Mouse (Mus musculus): ENCODE data around the gene Slc22a20.

Slc22a20 gene

DNA sequence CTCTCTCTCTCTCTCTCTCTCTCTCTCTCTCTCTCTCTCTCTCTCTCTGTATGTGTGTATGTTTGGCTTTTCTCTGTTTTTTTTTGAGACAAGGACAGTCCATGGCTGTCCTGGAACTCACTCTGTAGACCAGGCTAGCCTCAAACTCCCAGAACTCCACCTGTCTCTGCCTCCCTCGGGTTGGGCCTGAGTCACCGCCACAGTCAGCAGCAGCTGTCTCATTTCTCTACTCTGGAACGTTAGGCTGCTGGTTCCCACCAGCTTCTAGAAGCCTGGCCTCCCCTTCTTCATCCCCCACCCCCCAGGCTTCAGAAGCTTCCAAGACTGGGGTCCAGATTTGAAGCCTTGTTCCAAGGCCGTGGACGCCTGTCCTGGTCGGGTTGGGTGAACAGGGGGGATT, 3.6 kb upstream of the Slc22a20 start:
- no peak for DNase-seq

GRCm38 (mm10) chr19:5988815-5989452, 3.0 kb upstream of the Slc22a20 start:
- DNase-seq: peak; percentile 73 to 77

DNA sequence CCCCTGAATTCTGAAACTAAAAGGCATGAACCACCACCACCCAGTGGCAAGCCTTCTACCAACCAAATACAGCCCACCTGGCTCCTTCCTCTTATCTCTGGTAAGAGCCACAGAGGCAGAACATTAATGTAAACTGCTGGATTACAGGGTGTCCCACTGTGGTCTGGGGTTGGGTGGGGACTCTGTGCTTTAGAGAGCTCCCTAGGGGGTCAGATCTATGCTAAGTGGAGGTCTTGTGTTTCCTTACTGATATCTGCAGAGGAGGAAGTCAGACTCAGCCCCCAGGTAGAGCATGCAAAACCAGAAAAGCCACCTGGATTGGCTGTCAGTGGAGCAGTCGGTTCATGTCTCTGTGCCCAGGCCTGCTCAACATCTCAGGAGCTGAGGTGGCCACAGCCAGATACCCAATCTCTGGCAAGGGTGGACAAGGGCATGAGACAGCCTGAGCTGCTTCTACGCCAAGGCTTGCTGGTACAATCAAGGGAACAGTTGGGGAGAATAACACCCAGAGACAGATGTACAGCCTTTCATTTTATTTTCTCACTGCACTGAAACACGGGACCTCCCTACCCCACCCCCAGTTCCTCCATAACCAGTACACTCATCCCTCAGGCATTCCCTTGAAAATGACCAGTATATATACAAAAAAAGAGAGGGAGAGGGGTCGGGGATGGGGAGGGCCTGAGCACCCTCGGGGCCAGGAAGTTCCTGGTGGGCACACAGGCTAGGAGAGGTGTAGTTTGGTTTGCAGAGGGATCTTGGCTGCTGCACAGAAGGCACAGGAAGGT, 2.3 kb upstream of the Slc22a20 start:
- DNase-seq: no peak

DNA sequence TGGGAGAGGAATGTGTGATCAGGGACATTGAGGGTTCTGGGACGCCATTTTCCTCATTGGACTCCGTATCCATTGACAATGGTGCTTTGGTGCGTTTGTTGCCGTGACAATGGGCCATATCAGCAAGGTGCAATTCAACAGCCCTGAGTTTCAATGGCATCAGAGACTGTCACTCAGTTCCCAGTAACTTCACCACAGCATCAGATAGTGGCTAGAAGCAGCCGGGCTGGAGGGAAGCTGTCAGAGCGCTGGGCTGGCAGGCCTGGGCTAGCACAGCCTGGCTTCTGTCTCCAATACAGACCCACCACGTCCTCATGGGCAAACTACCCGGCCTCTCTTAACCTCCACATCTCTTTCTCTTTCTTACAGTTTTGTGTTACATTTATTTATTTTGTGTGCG, 5.5 kb downstream of the Slc22a20 start:
- DNase-seq: no peak

GRCm38 (mm10) chr19:5977717-5978116, 8.2 kb downstream of the Slc22a20 start:
- DNase-seq: no peak

DNA sequence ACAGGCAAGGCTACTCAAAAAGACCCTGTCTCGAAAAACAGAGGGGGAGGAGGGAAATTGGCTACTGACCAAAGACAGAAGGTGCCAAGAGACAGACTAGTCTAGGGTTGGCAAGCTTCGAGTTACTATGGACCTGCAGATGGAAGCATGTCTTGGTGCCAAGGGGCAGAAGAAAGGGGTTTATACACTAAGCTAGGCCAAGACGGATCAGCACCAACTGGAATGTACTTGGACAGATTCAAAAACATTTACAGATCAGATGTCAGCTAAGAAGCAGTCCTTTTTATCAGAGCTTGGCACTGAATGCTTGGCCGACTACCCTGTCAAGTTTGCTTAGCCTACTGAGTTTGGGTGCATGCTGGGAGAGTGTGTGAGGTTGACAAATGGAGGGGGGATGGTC, 10.3 kb downstream of the Slc22a20 start:
- DNase-seq: no peak

DNA sequence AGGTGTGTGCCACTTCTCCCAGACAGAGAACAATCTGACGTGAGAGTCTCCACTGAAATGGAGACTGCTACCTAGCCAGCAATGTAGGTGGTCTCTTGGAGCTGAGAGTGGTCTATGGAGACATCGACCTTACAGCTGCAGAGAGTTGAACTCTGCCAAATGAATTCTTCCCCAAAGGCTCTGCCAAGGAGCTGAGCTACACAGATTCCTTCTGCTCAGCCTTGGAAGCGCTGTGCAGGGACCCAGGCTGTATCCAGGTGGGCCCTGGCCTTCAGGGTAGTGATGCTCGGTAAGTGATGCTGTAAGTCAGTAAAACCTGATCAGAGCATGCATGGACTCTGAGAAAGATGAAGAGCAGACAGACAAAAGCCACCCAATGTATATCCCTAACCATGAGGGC, 10.8 kb downstream of the Slc22a20 start:
- DNase-seq: no peak

- DNase-seq: no peak
Measured at GRCm38 (mm10) chr19:5967664-5968063, 18.3 kb downstream of the Slc22a20 start.

GRCm38 (mm10) chr19:5966786-5967185, 19.2 kb downstream of the Slc22a20 start:
- no peak for DNase-seq

DNA sequence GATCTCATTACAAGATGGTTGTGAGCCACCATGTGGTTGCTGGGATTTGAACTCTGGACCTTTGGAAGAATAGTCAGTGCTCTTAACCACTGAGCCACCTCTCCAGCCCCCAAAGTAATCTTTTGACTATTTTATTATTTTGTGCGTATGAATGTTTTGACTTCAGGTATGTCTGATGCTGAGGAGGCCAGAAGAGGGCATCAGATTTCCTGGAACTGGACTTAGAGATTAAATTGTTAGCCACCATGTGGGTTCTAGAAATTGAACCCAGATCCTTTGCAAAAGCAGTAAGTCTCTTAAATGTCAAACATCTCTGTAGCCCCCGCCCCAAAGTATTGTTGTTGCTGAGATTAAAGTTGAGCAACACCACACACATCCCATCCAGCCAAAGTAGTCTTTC, 20.0 kb downstream of the Slc22a20 start:
- no peak for DNase-seq

GRCm38 (mm10) chr19:5965280-5965679, 20.7 kb downstream of the Slc22a20 start:
- DNase-seq: peak; percentile 20 to 44

DNA sequence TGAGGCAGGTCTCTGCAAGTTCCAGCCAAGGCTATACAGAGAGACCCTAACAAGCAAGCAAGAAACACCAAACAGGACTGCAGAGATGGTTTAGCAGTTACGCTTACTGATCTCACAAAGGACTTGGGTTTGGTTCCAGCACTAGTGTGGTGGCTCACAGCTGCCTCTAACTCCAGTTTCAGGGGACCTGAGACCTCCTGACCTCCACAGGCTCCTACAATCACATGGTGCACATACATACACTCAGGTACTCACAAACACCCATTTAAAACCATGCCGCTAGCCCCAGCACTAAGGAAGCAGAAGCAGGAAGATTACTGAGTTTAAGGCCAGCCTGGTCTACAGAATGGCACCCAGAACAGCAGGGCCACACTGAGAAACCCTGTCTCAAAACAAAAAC, 21.1 kb downstream of the Slc22a20 start:
- DNase-seq: no peak

GRCm38 (mm10) chr19:5963883-5964562, 21.9 kb downstream of the Slc22a20 start, which contains the start of gene Pola2:
Pola2 (minus strand) TSS chr19:5964202.
- DNase-seq: peak; percentile 79 to 84

- DNase-seq: no peak
Measured at GRCm38 (mm10) chr19:5962651-5963050, 23.3 kb downstream of the Slc22a20 start.

- DNase-seq: no peak
Measured at GRCm38 (mm10) chr19:5957371-5957770, 28.6 kb downstream of the Slc22a20 start.

GRCm38 (mm10) chr19:5956685-5957084, 29.3 kb downstream of the Slc22a20 start:
- peak; percentile 27 to 44 for DNase-seq

GRCm38 (mm10) chr19:5955704-5956670, 30.0 kb downstream of the Slc22a20 start:
- DNase-seq: no peak

DNA sequence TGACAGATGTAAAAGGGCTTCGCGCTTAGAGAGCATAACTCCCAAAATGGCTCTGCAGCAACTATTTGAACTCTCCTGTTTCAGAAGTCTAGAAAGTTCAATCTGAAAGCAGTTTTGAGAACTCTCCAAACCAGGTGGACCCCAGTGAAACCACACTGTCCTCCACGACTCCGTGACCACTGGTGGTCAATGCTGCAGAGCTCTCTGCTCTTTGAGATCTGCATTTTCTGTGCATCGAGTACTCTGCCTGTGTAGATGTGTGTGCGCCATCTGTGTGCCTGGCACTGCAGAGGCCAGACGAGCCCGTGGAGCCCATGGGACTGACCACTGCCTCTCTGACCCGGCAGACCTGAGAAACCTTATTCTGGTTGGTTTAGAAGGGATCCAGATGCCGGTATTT, 31.0 kb downstream of the Slc22a20 start:
- DNase-seq: no peak

DNA sequence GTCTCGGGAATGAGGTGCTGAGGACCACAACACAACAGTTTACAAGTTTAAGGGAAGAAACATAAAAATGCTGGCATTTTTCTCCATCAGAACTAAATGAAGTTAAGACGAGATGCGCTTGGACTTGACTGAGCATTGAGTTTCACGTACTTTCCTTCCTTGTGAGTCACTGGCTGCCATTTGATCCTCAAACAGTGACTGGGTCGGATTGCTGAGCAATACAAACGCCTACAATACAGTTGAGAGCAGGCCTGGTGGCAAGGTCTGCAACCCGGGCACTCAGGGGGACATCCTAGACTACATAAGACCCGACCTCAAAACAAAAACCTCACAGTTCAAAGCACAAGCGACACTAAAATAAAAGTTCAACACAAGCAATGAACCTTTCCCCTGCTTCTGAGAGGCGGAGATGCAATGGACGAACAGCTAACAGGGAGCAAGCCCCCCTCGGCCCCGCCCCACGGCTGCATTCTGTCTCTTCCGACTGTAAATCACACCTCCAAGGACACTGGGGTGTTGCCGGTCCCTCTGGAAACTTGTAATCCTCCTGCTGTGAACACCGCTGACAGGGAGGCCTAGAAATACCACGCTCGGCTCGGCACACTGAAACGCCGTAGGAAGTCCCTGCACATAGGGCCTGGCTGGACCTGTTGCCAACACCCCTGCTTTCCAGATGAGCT, 31.8 kb downstream of the Slc22a20 start:
- DNase-seq: no peak

DNA sequence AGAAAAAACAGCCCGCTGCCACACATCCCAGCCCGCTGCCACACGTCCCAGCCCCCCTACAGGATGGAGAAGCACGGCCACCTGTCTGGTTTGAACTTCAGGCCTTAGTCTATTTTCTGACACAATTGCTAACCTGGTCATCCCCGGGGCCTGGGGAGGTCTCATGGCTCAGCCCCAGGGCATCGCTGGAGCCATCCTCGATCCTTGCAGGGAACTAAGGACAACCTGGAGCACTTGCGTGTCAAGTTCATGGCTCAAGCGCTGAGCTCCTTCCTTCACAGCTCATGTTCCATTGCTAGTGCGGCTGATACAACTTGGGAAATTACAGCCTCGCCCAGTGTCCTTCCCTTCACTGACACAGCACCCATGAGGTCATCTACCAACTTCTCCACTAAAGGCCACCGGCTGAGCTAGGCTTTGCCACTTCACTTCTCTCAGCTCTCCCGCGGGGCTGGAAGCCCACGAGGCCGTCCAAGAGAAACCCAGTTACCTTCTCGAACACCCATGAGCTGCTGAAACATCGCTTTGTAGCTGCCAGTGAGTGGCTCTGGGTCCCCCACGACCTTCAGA, 32.7 kb downstream of the Slc22a20 start:
- DNase-seq: no peak

- DNase-seq: no peak
Measured at GRCm38 (mm10) chr19:5952071-5952691, 33.8 kb downstream of the Slc22a20 start.

Data from thymus, adult 18-20 months (tissue).